Mouse (Mus musculus): ENCODE measurements around the gene Med26.

GRCm38 (mm10) chr8:72498527-72498926 is 49.5 kb downstream of the Med26 start:
- TF ChIP-seq MAFK (IDR thresholded peaks at IDR 0.05; ENCODE audit: insufficient read depth, low read depth, low read length) (no peak), ZC3H11A (IDR thresholded peaks at IDR 0.05; ENCODE audit: borderline replicate concordance, low read depth, low read length) (no peak), ZNF384 (IDR thresholded peaks at IDR 0.05; ENCODE audit: low read depth, low read length) (no peak)
